Mouse (Mus musculus): ENCODE measurements around the gene Igdcc4.

DNA sequence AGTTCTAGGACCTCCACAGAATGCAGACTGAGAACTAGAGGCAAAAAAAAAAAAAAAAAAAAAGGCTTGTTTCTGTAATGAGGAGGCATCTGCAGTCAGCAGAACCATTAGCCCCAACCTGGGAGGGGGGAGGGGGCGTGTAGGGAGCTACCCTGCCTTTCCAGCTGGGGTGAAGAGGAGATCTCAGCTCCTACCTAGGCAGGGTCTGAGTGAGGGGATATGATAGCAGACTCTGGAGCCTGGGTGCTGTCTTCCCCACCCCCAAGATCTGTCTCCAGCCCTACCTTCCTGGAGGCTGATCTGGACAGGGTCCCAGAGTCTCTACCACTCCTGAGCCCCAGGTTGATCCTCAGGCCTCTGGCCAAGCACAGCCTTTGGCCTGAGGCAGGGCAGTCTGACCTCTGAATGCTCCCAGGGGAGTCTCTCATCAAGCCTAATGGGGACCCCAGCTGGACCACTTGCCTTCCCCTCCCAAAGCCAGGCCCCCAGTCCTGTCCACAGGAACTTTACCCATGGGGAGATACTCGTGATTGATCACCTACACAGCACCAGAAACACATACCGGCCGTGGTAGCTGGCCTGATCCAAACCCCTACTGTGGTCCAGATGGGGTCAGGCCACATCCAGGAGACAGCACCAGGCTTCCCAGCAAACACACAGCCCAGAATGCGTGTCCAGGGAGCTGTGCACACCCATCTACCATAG is 74.1 kb downstream of the Igdcc4 start:
- TF ChIP-seq POLR2A (IDR thresholded peaks at IDR 0.05; ENCODE audit: low read depth, low read length) (no peak), CTCF (IDR thresholded peaks at IDR 0.05; ENCODE audit: borderline replicate concordance, insufficient read depth, low read length) (no peak)
